Mouse (Mus musculus) heart, embryonic 13.5 days (tissue): ENCODE data around the gene Gm10160. TPM values are rescaled to one million over a fixed set of nuclear protein-coding genes. Genes with fewer than 3 reads are reported as not detected.
A peak's percentile ranks its signal among the peaks of the same experiment; 100 is the strongest.
"Not testable (repeated sequence)": the region's sequence is repeated elsewhere in the genome, so short reads cannot be mapped to it uniquely, and the experiment has no call there.

Experiments
- ATAC-seq: fragments of 200-750 bp; cut with Nextera tagmentation; 2 replicates; pipeline ENCODE4 v1.8.0; 2017; ENCODE audit warnings: moderate TSS enrichment; ENCODE audit not compliant: insufficient number of reproducible peaks, low FRiP score, low TSS enrichment; ENCODE audit errors: extremely low read depth
- H3K27ac ChIP-seq: fragments of 300-500 bp; sonication (generic); replicated peaks from 2 replicates; pipeline ENCODE4 v1.5.1; 2015; ENCODE audit warnings: moderate library complexity, mild to moderate bottlenecking, inconsistent platforms
- H3K27me3 ChIP-seq: fragments of 300-500 bp; sonication (generic); replicated peaks from 2 replicates; pipeline ENCODE4 v1.6.1; 2015; ENCODE audit warnings: mild to moderate bottlenecking, inconsistent platforms
- H3K36me3 ChIP-seq: fragments of 300-500 bp; sonication (generic); 2 replicates; pipeline ENCODE4 v1.6.1; 2015; ENCODE audit warnings: mild to moderate bottlenecking, inconsistent platforms
- H3K4me1 ChIP-seq: fragments of 300-500 bp; sonication (generic); 2 replicates; pipeline ENCODE4 v1.6.1; 2015; ENCODE audit warnings: inconsistent platforms
- H3K4me2 ChIP-seq: fragments of 300-500 bp; sonication (generic); 2 replicates; pipeline ENCODE4 v1.6.1; 2015; ENCODE audit warnings: inconsistent platforms, mild to moderate bottlenecking, moderate library complexity
- H3K4me3 ChIP-seq: fragments of 300-500 bp; sonication (generic); 2 replicates; pipeline ENCODE4 v1.5.1; 2015; ENCODE audit warnings: moderate library complexity, mild to moderate bottlenecking, inconsistent platforms
- H3K9ac ChIP-seq: fragments of 300-500 bp; sonication (generic); 2 replicates; pipeline ENCODE4 v1.6.1; 2015; ENCODE audit warnings: inconsistent platforms, mild to moderate bottlenecking, moderate library complexity
- H3K9me3 ChIP-seq: fragments of 300-500 bp; sonication (generic); 2 replicates; pipeline ENCODE4 v1.6.1; 2016; ENCODE audit warnings: inconsistent platforms
- WGBS: fragments of 180-500 bp; shearing (Covaris S2); methylation state at CpG from one replicate; pipeline ENCODE4 v1.1.7; 2015; ENCODE audit warnings: mixed read lengths; 5-methylcytosine and 5-hydroxymethylcytosine counted together
- polyA plus RNA-seq: library from polyadenylated mRNA; unstranded; fragments of >200 nt; fragmentation: Nextera tagmentation; extraction: Ambion mirVana; gene quantifications from 2 replicates; pipeline ENCODE4 v1.2.1, GENCODE M21; 2015

The Gm10160 gene
- polyA plus RNA-seq, 1 experiment from 2014 or later: not detected

DNA sequence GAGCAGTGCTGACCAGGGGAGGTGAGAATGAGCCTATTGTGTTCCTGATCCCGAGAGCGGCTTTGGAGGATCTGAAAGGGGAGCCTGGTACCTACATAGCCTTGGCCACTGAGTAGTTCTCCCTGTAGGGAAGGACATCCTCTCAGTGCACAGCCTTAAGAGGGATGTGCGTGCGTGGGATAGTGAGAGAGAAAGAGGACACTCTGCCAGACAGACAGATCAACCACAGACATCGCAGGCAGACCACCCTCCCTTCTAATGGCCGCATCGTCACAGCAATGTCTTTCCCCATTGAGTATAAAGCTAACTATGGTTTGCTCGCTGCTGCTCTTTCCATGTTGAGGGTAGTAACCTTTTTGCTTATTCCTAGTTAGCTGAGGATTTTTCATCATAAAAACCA is 11.7 kb downstream of the Gm10160 start:
- H3K9ac ChIP-seq: no peak overlapping the region
- peaks cover 22% of the 10 kb centered on the region for H3K4me1 ChIP-seq
- H3K27me3 ChIP-seq: no peaks in the 10 kb centered on the region
- no peaks in the 10 kb centered on the region for H3K9me3 ChIP-seq
- no peak overlapping the region for H3K27ac ChIP-seq
- no peaks in the 10 kb centered on the region for H3K36me3 ChIP-seq
- ATAC-seq: no peak
- WGBS: 79% methylated on average over 8 of the region's 8 CpGs
- no peak overlapping the region for H3K4me3 ChIP-seq
- no peak overlapping the region for H3K4me2 ChIP-seq

DNA sequence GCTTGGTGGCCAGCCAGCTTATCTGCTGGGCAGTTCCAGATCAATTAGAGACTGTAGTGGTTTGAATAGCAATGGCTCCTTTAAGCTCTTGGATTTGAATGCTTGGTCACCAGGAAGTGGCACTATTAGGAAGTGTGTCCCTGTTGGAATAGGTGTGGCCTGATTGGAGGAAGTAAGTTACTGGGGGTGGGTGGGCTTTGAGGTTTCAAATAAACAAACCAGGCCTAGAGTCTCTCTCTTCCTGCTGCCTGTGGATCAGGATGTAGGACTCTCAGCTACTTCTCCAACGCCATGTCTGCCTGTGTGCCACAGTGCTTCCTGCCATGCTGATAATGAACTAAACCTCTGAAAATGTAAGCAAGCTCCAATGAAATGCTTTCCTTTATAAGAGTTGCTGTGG is 12.6 kb downstream of the Gm10160 start:
- no peak for ATAC-seq
- WGBS: 44% methylated on average over 1 of the region's 1 CpGs
- H3K27ac ChIP-seq: no peak overlapping the region
- no peak overlapping the region for H3K9ac ChIP-seq
- H3K4me3 ChIP-seq: no peak overlapping the region
- no peaks in the 10 kb centered on the region for H3K27me3 ChIP-seq
- H3K4me2 ChIP-seq: no peak overlapping the region
- no peaks in the 10 kb centered on the region for H3K9me3 ChIP-seq
- H3K4me1 ChIP-seq: peaks cover 22% of the 10 kb centered on the region
- H3K36me3 ChIP-seq: no peaks in the 10 kb centered on the region

DNA sequence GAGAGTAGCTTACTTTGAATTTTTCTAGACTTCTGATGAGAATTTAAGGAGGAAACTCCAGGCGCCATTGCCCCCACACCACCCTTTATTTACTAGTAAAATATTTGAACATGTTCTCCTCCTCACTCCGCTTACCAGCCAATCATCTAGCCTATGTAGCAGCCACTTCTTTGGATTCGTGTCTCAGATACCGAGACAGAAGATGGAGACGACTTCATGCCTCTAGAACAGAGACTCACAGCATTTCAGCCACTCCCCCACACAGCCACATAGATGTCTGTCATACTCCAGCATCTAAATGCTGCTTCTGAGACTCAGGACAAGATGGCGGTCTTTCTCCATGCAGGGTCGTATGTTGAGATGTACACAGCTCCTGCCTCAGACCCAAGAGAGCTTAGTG is 13.5 kb downstream of the Gm10160 start:
- Histone ChIP-seq H3K9me3 (no peaks in the 10 kb centered on the region), H3K4me2 (no peak overlapping the region), H3K27me3 (no peaks in the 10 kb centered on the region), H3K27ac (no peak overlapping the region), H3K9ac (no peak overlapping the region), H3K4me1 (peaks cover 22% of the 10 kb centered on the region), H3K36me3 (no peaks in the 10 kb centered on the region), H3K4me3 (no peak overlapping the region)
- no peak for ATAC-seq
- WGBS: 87% methylated on average over 7 of the region's 7 CpGs

DNA sequence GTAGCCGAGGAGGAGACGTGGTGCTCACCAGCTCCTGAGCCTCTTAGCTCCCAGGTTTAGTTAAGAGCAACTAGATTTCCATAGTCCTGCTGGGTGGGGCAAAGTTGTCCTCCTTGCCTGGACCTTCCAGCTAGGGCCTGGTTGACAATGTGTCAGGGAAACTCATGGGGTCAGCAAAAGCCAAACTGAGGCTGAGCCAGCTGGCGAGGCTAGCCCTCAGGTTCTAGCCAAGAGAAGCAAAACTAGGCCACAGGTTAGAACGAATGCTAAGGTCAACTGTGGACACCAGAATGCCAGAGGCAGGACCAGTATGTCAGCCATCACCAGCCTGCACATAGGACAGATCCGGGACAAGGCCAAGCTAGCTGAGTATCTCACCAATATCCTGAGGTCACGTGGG is 14.2 kb downstream of the Gm10160 start:
- Histone ChIP-seq H3K36me3 (no peaks in the 10 kb centered on the region), H3K27ac (no peak overlapping the region), H3K27me3 (no peaks in the 10 kb centered on the region), H3K4me2 (no peak overlapping the region), H3K4me1 (peaks cover 15% of the 10 kb centered on the region), H3K9ac (no peak overlapping the region), H3K4me3 (no peak overlapping the region), H3K9me3 (no peaks in the 10 kb centered on the region)
- 83% methylated on average over 6 of the region's 6 CpGs for WGBS
- ATAC-seq: no peak

DNA sequence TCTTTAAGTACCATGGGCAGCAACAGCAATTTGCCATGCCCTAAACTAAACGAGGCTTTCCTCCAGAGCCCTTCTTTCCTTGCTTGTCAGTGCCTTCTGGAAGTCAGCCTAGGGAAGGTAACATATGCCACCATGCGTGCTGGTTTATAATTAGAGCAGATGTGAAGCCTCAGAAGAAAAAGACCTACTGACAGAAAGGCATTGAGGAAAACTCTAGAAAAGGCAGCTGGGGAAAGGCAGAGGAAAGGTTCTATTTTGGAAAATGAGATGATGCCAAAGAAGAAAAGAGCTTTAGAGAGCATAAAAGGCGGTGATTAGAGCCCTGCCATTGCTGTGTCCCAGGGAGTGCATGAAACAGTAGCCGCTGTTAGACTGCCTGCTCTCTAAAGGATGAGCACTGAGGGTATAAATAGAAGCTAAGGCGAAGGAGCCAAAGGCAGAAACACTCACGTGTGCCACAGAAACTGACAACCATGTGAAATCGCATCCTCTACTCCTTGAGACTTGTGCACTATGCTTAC is 14.9 kb downstream of the Gm10160 start:
- Histone ChIP-seq H3K9me3 (no peaks in the 10 kb centered on the region), H3K27me3 (no peaks in the 10 kb centered on the region), H3K36me3 (no peaks in the 10 kb centered on the region), H3K4me3 (no peak overlapping the region), H3K4me2 (no peak overlapping the region), H3K4me1 (peaks cover 15% of the 10 kb centered on the region), H3K27ac (peak overlapping the region; percentile 63), H3K9ac (no peak overlapping the region; the same call in 1 of the 2 replicates)
- no peak for ATAC-seq
- WGBS: 35% methylated on average over 7 of the region's 7 CpGs

DNA sequence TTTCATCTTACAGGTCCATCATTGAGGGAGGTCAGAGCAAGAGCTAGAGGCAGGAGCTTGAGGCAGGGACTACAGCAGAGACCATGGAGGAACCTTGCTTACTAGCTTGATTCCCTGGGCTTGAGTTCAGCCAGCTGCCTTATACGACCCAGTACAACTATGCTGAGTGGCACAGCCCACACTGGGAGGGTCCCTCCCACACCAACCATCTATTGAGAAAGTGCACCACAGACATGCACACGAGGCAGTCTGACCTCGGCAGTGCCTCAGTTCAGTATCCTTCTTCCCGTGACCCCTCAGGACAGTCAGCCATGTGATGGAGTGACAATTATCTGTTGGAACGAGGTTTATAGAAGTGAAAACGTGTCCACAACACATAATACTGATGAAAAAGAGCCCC is 15.8 kb downstream of the Gm10160 start:
- Histone ChIP-seq H3K4me3 (no peak overlapping the region), H3K27ac (no peak overlapping the region), H3K4me2 (no peak overlapping the region), H3K27me3 (no peaks in the 10 kb centered on the region), H3K36me3 (no peaks in the 10 kb centered on the region), H3K9me3 (no peaks in the 10 kb centered on the region), H3K9ac (no peak overlapping the region), H3K4me1 (peaks cover 15% of the 10 kb centered on the region)
- ATAC-seq: no peak
- 59% methylated on average over 6 of the region's 6 CpGs for WGBS

DNA sequence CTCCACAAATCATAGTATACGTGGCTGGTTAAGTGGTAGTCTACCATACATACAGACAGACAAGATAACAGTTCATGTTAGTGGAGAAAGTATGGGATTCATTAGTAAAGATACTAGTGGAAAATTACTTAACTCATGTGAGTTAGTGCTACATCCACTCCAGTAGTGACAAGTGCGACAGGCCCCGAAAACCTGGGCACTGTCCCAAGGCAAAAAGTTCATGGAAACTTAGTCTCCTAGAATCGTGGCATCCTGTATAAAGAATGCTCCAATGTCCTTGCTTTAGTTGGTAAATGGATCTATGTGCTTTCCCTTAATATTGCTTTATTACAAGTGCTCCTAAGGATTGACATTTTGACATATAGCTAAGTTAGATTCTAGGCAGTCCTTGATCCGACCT is 17.8 kb downstream of the Gm10160 start:
- not testable (repeated sequence) for H3K4me3 ChIP-seq, H3K9ac ChIP-seq, H3K36me3 ChIP-seq, H3K27ac ChIP-seq, H3K27me3 ChIP-seq, ATAC-seq, H3K9me3 ChIP-seq, H3K4me2 ChIP-seq
- peaks cover 15% of the 10 kb centered on the region for H3K4me1 ChIP-seq
- 75% methylated on average over 5 of the region's 5 CpGs for WGBS

DNA sequence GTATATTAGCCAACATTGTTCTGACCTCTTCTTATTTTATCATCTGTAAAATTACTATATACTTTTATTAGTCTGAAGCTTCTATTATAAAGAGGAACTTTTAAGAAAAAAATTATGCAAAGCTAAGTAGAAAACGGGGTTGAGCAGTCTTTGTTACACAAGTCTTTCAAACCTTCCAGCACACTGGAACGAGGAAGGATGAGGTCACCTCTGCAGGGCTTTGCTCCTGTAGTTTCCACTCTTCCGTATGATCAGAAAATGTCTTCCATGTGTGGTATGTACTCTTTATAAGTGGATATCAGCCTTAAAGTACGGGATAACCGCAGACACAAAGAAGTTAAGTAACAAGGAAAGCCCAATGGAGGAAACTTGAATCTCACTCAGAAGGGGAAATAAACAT is 20.2 kb downstream of the Gm10160 start:
- no peak overlapping the region for H3K9ac ChIP-seq
- no peaks in the 10 kb centered on the region for H3K27me3 ChIP-seq
- no peak overlapping the region for H3K27ac ChIP-seq
- H3K9me3 ChIP-seq: no peaks in the 10 kb centered on the region
- WGBS: 83% methylated on average over 5 of the region's 5 CpGs
- H3K4me2 ChIP-seq: no peak overlapping the region
- ATAC-seq: no peak
- H3K4me3 ChIP-seq: no peak overlapping the region
- peaks cover 4% of the 10 kb centered on the region for H3K4me1 ChIP-seq
- H3K36me3 ChIP-seq: no peaks in the 10 kb centered on the region

DNA sequence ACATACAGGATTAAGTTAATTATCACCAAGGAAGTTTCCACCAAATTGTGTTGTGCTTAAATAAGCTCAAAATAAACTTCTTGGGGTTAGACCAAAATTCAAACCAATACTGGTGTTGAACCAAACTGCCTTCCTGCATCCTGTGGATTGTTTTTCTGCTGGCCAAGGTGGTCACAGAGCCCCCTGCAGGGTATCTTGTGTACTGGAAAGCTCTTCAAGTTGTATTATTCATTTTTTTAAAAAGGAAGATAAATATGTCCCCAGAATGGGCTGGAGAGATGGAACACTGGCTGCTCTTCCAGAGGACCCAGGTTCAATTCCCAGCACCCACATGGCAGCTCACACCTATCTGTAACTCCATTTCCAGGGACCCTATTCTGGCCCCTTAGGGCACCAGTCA is 20.7 kb downstream of the Gm10160 start:
- Histone ChIP-seq H3K4me3 (no peak overlapping the region), H3K9ac (no peak overlapping the region), H3K4me2 (no peak overlapping the region), H3K4me1 (peaks cover 1% of the 10 kb centered on the region), H3K27me3 (no peaks in the 10 kb centered on the region), H3K36me3 (no peaks in the 10 kb centered on the region), H3K9me3 (no peaks in the 10 kb centered on the region), H3K27ac (no peak overlapping the region)
- ATAC-seq: no peak

DNA sequence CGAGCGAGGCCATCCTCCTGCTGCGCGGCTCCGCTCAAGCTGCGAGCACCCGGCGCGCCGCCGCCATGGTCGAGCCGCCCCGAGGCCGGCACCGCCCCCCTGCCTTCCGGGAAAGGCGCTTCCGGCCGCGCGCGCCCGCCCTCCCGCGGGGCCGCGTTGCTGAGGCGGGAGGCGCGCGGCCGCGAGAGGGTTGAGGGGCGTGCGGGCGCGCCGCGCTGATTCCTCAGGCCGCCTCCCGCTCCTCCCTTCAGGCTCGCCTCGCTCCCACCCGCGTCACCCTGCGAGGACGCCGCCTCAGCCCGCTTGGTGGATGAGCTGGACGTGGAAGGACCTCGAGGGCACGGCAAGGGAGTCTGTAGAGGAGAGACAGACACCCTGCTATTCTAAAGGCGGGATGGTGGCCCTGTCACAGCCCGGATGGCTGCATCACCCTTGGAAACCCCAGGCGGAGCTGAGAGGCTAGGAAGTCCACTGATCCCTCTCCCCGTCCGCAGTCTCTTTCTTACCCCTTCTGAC is 26.2 kb downstream of the Gm10160 start, which contains the start of gene Btbd1:
Gene Btbd1 (minus strand): TSS at position 53 of the 516 bp plus-strand sequence.
- no peaks in the 10 kb centered on the region for H3K36me3 ChIP-seq
- H3K4me1 ChIP-seq: peaks cover 41% of the 10 kb centered on the region
- WGBS: under 1% methylated on average over 38 of the region's 58 CpGs
- H3K9ac ChIP-seq: peak within 1 kb of the TSS; percentile 95
- peak within 1 kb of the TSS; percentile 98 for H3K27ac ChIP-seq
- H3K9me3 ChIP-seq: no peaks in the 10 kb centered on the region
- peak within 1 kb of the TSS; percentile 83 for H3K4me2 ChIP-seq
- ATAC-seq: peak; percentile 83
- peak within 1 kb of the TSS; percentile 89 for H3K4me3 ChIP-seq
- no peaks in the 10 kb centered on the region for H3K27me3 ChIP-seq

DNA sequence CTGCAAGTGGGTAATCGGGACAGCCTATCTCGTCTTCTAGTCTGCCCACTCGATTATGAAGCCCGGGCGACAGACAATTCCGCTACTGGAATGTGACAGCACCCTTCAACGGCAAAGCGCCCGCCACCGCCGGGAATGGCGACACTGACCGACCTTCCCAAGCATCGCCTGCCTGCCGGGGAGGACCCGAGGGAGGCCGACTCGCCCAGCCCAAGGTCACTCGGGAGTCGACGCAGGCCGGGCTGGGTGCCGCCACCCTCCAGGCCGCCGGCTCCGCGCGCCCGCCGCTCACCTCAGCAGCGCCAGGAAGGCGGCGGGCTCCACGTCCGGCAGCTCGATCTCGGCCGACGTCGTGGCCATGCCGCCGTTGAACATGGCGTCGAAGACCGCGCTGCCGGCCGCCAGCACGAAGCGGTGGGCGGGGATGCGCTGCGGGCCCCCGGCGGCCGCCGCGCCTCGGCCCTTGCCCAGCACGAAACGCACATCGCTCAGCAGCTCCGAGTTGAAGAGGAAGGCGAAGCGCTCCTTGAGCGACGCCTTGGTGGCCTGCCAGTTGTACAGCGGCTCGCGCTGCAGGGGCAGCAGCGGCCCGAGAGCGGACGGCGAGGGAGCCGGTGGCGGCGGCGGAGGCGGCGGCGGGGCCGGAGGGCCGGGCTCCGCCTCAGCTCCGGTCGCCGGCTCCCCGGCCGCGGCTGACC is 26.8 kb downstream of the Gm10160 start:
- WGBS: under 1% methylated on average over 82 of the region's 91 CpGs
- H3K9ac ChIP-seq: peak overlapping the region; percentile 95

More for the DNA sequence above, 26.8 kb downstream of the Gm10160 start:
- Histone ChIP-seq H3K27me3 (no peaks in the 10 kb centered on the region), H3K4me3 (peak overlapping the region; percentile 89), H3K4me1 (peaks cover 47% of the 10 kb centered on the region), H3K36me3 (no peaks in the 10 kb centered on the region), H3K27ac (peak overlapping the region; percentile 98), H3K9me3 (no peaks in the 10 kb centered on the region), H3K4me2 (peak overlapping the region; percentile 83)
- peak; percentile 63; the same call in 1 of the 2 replicates for ATAC-seq
